Mouse (Mus musculus) adrenal gland, adult 2 months (tissue): Measurements from ENCODE around the gene P2rx4. TPM values are rescaled to one million over a fixed set of nuclear protein-coding genes. Genes with fewer than 3 reads are reported as not detected.

ENCODE experiments used
- DNase-seq: peaks from one replicate; pipeline ENCODE4 v3.0.0; 2021
- polyA plus RNA-seq: library from polyadenylated mRNA; depleted of rRNA; stranded (reverse); fragments of >200 nt; gene quantifications from 2 replicates; pipeline ENCODE4 v1.2.3, GENCODE M21; 2012
- total RNA-seq, 2 experiments: library from RNA; stranded (reverse); gene quantifications; 2 replicates each; pipeline ENCODE4 v1.2.3; 2021

Gene P2rx4
- total and polyA plus RNA-seq, 3 experiments: 35.2 to 46.2 (median 42.5) TPM

GRCm38 (mm10) chr5:122703574-122703973, 3.8 kb upstream of the P2rx4 start:
- no peak for DNase-seq

- no peak for DNase-seq
Observed at GRCm38 (mm10) chr5:122704571-122704970, 2.8 kb upstream of the P2rx4 start.

DNA sequence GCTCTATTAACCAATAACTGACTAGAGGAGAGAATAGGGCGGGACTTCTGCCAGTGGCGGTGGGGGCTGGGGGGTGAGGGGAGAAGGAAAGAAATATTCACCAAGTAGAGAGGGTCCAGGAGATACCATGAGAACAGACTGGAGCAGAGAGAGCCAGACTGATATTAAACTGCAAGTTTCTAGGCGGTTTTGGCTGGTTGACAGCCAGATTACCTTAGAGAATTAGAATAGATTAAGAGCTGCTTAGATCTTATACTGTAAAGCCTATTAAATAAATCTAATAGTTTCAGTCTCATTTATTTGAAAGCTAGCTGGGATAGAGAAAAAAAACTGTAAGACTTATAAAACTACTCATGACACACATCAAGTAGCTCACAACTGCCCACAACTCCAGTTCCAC, 2.2 kb upstream of the P2rx4 start:
- DNase-seq: no peak

DNA sequence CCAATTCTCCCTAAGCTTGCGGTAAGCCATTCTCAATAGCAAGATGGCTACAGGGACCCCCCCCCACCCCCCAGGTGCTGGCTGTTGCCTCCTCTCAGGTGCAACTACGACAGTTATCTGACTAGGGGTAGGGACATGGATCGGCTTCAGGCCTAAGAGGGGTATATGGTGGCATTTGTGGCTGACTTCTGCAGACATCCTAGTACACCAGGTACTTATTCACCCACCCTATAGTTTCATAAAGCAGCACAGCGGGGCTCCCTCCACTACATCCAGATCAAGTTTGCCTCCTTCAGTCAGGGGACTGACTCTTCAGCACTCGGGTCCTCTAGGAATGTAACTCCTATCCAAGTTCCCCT, 448 bp upstream of the P2rx4 start:
- DNase-seq: no peak

DNA sequence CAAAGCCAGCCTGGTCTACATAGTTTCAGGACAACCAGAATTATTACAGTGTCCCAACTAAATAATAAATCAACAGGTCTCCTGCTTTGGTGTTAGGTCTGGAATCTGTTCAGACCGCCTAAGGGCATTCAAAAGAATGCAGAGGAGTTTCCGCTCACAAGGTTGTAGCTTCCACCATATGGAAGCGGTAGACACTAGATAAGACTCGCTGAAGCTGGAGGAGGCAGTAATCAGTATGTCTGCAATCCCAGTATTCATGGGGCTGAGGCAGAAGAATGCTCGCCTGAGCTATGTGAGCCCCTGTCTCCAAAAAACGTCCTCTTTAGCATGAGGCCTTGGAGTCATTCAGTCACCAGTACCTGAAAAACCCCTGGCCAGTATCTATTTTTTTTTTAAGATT, 1.5 kb downstream of the P2rx4 start:
- DNase-seq: no peak

- no peak for DNase-seq
Observed at GRCm38 (mm10) chr5:122715723-122716122, 8.4 kb downstream of the P2rx4 start.

DNA sequence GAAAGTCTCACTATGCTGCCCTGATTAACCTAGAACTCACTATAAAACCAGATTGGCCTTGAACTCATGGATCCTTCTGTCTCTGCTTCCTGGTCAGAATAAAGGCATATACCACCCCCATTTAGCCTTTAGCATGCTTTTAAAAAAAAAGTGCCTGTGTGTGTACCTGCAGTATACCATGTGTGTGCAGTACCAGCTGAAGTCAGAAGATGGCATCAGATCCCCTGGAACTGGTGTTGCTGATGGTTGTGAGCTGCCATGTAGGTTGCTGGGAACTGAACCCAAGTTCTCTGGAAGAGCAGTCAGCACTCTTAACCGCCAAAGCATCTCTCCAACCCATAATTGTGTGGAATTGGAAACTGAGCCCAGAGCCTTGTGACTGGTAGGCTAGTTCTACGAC, 9.4 kb downstream of the P2rx4 start:
- no peak for DNase-seq

- no peak for DNase-seq
Observed at GRCm38 (mm10) chr5:122718400-122718799, 11.1 kb downstream of the P2rx4 start.

DNA sequence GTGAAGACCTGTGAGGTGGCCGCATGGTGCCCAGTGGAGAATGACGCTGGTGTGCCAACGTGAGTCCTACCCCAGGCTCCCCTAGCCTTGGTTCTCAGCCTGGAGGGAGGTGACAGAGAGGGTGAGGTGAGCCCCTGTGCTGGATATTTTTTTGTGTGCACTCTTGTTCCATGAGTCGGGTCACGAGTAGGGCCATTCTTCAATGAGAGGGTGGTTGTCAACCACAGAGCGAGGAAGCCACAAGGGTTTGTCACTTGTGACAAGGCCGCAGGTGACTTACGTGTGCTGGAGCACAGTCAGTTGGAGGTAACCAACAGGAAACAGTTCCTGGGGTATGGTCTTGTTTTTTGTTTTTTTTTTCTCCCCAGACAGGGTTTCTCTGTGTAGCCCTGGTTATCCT, 11.8 kb downstream of the P2rx4 start:
- DNase-seq: no peak

GRCm38 (mm10) chr5:122725453-122725852, 18.1 kb downstream of the P2rx4 start:
- DNase-seq: no peak

DNA sequence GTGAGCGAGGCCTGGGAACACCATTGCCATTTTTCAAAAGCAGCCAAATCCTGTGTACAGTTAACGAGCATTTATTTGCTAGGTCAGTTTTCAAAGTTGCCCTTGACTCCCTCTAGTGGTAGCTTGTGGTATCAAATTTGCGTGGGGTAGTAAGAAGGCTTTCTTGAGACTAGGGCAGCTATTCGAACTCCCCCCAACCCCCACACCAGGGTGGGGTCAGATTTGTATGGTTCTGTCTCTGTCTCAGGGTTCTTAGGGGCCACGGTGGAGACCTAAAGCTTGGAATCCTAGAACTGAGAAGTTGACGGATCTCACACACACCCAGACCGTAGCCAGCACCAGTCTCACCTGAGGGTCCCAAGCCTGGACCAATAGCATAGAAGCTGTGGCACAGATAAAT, 18.7 kb downstream of the P2rx4 start:
- peak; percentile 62 for DNase-seq

DNA sequence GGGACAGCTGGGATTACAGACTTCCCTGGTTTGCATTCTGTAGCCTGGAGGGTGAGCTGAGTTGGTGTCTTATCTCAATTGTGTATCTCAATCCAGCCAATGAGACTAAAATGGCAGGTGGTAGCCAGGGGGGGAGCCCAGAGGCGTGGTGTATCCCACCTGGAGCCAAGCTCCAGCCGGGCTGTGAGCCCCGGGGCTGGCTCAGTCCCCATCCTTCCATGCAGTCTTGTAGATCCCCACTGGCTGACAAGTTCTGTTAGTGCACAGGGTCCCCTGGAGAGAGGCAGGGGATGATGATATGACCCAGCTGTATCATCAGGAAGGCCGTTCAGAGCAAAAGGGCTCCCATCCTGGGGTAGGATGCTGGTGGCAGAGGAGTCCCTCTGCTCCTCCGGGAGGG, 19.3 kb downstream of the P2rx4 start:
- no peak for DNase-seq

DNA sequence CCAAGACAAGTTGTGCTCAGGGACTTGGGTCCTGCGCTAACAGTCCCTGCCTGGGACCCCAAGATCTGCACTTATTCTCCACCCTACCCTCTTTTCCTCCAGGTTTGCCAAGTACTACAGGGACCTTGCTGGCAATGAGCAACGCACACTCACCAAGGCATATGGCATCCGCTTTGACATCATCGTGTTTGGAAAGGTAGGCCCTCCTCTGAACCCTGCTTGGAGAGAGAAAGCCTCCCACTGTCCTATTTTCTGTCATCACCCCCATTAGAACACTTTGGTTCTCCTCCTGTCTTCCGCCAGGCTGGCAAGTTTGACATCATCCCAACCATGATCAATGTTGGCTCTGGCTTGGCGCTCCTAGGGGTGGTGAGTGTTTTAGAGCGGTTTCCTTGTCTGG, 19.8 kb downstream of the P2rx4 start:
- DNase-seq: no peak

DNA sequence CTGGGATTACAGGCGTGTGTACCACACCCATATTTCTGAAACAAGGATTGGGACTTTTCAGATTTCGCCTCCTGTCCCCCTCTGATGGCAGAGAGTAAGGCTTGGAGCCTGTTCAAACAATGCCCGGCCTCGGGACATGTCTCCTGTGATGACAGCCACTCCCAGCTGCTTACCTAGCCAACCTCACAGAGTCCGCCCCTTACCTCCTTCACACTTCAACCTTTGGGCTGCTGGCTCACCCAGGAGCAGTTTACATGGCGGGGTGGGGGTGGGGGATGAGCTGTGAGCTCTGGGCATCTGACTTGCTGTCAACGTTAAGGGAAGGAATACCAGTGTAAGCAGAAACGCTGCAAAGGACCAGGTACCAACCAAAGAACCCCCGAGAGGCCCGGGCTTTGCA, 23.4 kb downstream of the P2rx4 start:
- DNase-seq: no peak

DNA sequence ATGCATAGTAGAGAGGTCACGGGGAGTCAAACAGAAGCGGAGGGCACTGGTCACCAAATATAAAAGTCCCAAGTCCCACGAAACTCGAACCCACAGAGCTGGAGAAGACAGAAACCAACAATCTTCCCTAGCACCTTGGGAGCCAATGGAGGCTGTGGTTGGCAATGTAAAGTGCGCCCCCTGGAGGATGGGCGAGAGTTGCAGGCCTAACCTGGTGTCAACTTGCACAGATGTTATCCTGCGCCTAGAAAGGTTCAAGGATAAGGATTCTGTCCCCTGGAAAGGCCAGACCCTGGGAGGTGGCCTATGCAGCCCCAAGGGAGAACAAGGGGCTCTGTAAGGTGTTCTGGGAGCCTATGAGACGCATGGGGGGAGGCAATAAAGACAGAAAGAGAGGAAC, 24.0 kb downstream of the P2rx4 start:
- DNase-seq: peak; percentile 65

- DNase-seq: peak; percentile 23
Observed at GRCm38 (mm10) chr5:122731991-122732673, 24.8 kb downstream of the P2rx4 start.

DNA sequence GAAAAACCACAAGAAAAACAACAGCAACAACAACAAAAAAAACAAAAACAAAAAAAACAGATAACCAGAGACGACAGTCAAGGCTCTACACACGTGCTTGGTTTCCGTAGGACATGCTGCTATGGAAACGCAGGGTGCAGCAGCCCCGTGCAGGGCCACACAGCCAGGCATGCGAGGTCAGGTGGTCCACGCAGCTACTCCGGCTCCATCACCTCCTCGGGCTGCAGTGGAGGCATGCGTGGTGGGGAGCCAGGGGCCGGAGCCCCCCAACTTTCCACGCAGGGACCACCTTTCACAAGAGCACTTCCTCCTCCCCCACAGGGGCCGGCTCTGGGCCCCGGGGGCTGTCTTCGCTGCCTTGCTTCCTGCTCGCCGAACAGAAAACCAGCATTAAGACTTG, 26.5 kb downstream of the P2rx4 start:
- DNase-seq: no peak

DNA sequence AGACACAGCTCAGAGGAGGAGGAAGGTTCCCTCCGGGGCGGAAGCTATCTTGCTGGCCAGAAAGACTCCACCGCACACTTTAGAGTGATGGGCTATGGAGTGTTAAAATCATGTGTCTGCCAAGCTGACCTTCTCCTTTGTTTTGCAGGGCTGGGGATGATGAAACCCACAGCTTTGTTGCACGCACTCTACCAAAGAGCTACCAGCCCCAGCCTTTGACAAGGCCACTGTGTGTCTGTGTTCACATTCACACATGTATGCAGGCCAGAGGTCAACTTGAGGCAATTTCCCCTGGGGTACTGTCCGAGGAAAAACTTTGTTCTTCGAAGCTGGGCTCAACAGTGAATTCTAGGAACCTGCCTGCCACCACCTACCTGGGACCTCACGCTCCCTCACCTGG, 28.5 kb downstream of the P2rx4 start:
- no peak for DNase-seq

- no peak for DNase-seq
Observed at GRCm38 (mm10) chr5:122736761-122737160, 29.4 kb downstream of the P2rx4 start.

DNA sequence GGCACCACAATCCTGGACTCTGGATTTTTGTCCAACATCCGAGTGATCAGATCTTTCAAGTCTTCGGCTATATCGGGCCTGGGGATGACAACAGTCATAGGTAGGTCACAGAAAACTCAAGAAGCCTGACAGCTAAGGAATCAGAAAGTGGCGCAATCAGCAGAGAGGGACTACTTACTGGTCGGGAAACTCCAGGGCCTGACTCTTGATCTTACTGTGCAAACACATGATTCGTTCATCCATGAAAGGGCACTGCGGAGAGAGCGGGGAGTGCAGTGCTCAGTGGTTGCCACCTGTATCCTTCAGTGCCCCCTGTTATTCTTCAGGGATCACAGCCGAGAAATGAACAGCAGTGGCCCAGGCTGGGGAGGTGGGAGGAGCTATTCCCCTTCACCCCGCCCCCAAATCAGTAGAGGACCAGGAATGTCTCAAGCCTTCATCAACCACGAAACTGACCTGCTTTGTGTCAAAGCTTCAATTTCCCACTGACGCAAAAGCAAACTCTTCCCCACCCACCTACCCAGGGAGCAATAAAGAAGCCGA, 36.6 kb downstream of the P2rx4 start:
- no peak for DNase-seq

- DNase-seq: no peak
Observed at GRCm38 (mm10) chr5:122747950-122748349, 40.6 kb downstream of the P2rx4 start.

- DNase-seq: no peak
Observed at GRCm38 (mm10) chr5:122754477-122754876, 47.1 kb downstream of the P2rx4 start.

- no peak for DNase-seq
Observed at GRCm38 (mm10) chr5:122755620-122756019, 48.3 kb downstream of the P2rx4 start.

- DNase-seq: no peak
Observed at GRCm38 (mm10) chr5:122756144-122756543, 48.8 kb downstream of the P2rx4 start.
